Mouse (Mus musculus) sigmoid colon, adult 10 weeks (tissue): Measurements from ENCODE around the gene Vax1. TPM values are rescaled to one million over a fixed set of nuclear protein-coding genes. Genes with fewer than 3 reads are reported as not detected.

Source experiments
- polyA plus RNA-seq: library from polyadenylated mRNA; stranded (reverse); fragments of 350-450 nt; fragmentation: Illumina TruSeq; extraction: RNeasy Lipid Tissue Mini Kit (QIAGEN cat#74804); gene quantifications from one replicate; pipeline ENCODE4 v1.2.3, GENCODE M21; 2014; ENCODE audit warnings: low read depth, low replicate concordance

The Vax1 gene
- not detected for polyA plus RNA-seq

DNA sequence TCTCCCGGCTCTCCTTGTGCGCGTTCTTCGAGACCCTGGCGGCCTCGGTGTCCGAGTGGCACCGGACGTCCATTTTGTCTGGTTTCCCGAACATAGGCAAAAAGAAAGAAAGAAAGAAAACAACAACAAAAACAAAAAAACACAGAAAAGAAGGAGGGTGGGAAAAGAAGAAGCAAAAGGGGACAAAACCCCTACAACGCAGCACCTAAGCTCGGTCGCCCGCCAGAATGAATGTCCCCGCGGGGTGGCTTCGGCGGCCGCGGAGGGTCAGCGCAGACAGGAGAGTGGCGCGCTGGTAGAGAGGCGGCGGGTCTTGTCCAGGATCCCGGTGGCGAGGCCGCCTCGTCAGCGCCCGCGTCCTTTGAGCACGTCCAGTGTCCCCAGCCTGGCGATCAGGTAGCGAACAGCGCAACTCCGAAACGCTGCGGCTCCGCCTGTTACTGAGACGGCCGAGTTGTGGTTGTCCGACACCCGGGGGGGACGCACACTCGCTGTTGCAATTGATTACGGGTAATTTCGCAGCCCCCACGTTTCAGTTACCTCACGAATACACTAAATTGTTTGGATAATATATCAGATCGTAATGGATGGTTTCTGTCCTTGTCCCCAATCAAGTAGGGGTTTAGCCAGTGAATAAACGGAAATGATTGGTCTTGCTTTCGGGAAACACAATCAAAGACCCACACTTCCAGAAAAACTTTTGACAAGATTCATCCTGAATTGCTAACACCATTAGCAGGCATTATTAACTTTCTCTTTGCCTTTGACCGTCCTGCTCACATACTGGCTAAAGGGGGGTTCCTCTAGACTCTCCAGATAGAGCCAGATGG lies at the start of gene Vax1:
Gene Vax1, minus strand, starts transcription at position 121 of the 830 bp plus-strand sequence.

DNA sequence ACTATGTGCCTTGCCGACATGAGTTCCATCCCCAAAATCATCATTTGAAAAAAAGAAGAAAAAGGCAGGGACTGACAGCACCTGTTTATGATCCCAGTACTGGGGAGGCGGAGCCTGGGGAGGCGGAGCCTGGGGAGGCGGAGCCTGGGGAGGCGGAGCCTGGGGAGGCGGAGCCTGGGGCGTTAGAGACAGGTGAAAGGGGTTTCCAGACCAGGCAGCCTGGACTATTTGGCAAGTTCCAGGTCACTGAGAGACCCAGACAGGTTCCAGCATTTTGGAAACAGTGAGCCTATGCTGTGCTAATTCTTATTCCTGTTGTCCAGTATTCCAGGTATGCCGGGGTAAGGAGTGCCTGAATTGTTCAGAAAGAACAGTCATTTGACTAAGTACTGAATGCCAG lies 49.1 kb upstream of the Vax1 start, which contains the start of gene Kcnk18:
Gene Kcnk18, plus strand, starts transcription at position 224 of the 400 bp plus-strand sequence.

Other genes starting within 250 kb of the Vax1 start
- not detected for gene Eno4, start 226.6 kb downstream of the Vax1 start, polyA plus RNA-seq
- 14.8 TPM for gene Hspa12a, start 226.4 kb downstream of the Vax1 start, polyA plus RNA-seq
- 49.0 TPM for gene Shtn1, start 94.0 kb downstream of the Vax1 start, polyA plus RNA-seq
- not detected for gene Kcnk18, start 49.2 kb upstream of the Vax1 start, polyA plus RNA-seq
- gene Slc18a2, start 90.8 kb upstream of the Vax1 start, polyA plus RNA-seq = 4.6 TPM
- 2.8 TPM for gene Rps12-ps3, start 152.2 kb upstream of the Vax1 start, polyA plus RNA-seq
- gene Pdzd8, start 175.7 kb upstream of the Vax1 start, polyA plus RNA-seq = 84.9 TPM